Mouse (Mus musculus): ENCODE results near the gene Nppb. TPM values are rescaled to one million over a fixed set of nuclear protein-coding genes. Genes with fewer than 3 reads are reported as not detected.

The Nppb gene
- polyA plus RNA-seq, 1 experiment from 2014 or later: 171 TPM

DNA sequence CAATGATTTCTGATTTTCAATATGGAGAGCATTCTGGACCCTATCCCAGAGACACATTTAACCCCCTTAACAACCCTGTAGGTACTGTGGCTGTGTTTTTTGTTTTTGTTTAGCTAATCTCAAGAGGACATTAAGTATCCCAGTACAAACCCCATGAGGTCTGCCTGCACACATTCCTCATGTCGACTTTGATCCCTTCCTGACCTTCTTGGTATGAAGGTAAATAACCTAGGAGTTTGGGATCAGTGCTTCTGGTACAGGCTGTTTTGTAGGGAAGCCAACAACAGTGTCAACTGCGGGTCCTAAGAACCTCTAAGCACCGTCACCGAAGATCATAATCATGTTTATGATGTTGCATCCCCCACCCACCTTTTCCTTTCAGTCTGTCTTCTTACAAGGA, 7.9 kb upstream of the Nppb start:
- Histone ChIP-seq H3K9ac (no peak overlapping the region), H3K4me3 (no peak overlapping the region), H3K27ac (no peak overlapping the region), H3K36me3 (no peaks in the 10 kb centered on the region), H3K4me2 (no peak overlapping the region), H3K27me3 (0 out of 2 replicates have a peak, but pooled peaks cover 4% of the 10 kb centered on the region), H3K4me1 (replicated peaks) (peaks cover 6% of the 10 kb centered on the region), H3K9me3 (replicated peaks) (no peaks in the 10 kb centered on the region)
- ATAC-seq (replicated peaks; ENCODE audit: insufficient number of reproducible peaks, insufficient read depth, low FRiP score, low read depth): no peak
- 70% methylated on average over 4 of the region's 4 CpGs for WGBS

GRCm38 (mm10) chr4:147978391-147978790, 7.2 kb upstream of the Nppb start:
- Histone ChIP-seq H3K4me3 (no peak overlapping the region), H3K9ac (no peak overlapping the region), H3K27me3 (0 out of 2 replicates have a peak, but pooled peaks cover 4% of the 10 kb centered on the region), H3K4me1 (replicated peaks) (peaks cover 6% of the 10 kb centered on the region), H3K4me2 (no peak overlapping the region), H3K27ac (no peak overlapping the region), H3K9me3 (replicated peaks) (no peaks in the 10 kb centered on the region), H3K36me3 (no peaks in the 10 kb centered on the region)
- no peak for ATAC-seq (replicated peaks; ENCODE audit: insufficient number of reproducible peaks, insufficient read depth, low FRiP score, low read depth)
- 81% methylated on average over 6 of the region's 6 CpGs for WGBS

DNA sequence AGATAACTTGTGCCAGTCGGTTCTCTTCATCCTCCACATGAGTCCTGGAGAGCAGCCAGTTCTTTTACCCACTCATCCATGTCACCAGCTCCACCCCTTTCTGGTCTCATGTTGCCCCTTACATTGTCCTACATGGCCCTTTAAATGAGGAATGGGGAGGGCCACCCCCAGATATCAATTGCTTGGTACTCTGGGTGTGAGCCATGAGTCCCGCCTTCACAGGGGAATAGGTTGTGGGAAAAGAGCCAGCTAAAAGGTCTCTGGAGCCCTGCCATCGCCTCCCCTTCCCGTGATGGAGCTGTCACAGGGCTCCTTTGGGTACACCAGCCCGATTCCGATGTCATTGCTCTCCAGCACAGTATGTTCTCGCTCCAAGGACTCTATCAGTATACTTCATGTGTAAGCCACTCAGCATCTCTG, 6.1 kb upstream of the Nppb start:
- Histone ChIP-seq H3K4me2 (no peak overlapping the region), H3K36me3 (no peaks in the 10 kb centered on the region), H3K9me3 (replicated peaks) (no peaks in the 10 kb centered on the region), H3K4me3 (no peak overlapping the region), H3K27me3 (0 out of 2 replicates have a peak, but pooled peaks cover 4% of the 10 kb centered on the region), H3K4me1 (replicated peaks) (peaks cover 6% of the 10 kb centered on the region), H3K9ac (no peak overlapping the region), H3K27ac (peak overlapping the region; percentile 81)
- 41% methylated on average over 7 of the region's 7 CpGs for WGBS
- ATAC-seq (replicated peaks; ENCODE audit: insufficient number of reproducible peaks, insufficient read depth, low FRiP score, low read depth): peak; percentile 86

GRCm38 (mm10) chr4:147993571-147994095, 8.0 kb downstream of the Nppb start:
- no peaks in the 10 kb centered on the region for H3K9me3 ChIP-seq (replicated peaks)
- 63% methylated on average over 7 of the region's 7 CpGs for WGBS
- no peak for ATAC-seq (replicated peaks; ENCODE audit: insufficient number of reproducible peaks, insufficient read depth, low FRiP score, low read depth)

GRCm38 (mm10) chr4:147995311-147995710, 9.7 kb downstream of the Nppb start:
- H3K9ac ChIP-seq: no peak overlapping the region
- H3K4me2 ChIP-seq: no peak overlapping the region
- H3K4me1 ChIP-seq (replicated peaks): peaks cover 14% of the 10 kb centered on the region
- no peak overlapping the region for H3K27ac ChIP-seq
- H3K27me3 ChIP-seq: no peaks in the 10 kb centered on the region; the same call in 1 of the 2 replicates
- WGBS: 78% methylated on average over 3 of the region's 3 CpGs
- no peak for ATAC-seq (replicated peaks; ENCODE audit: insufficient number of reproducible peaks, insufficient read depth, low FRiP score, low read depth)
- H3K9me3 ChIP-seq (replicated peaks): no peaks in the 10 kb centered on the region
- H3K4me3 ChIP-seq: no peak overlapping the region
- no peaks in the 10 kb centered on the region for H3K36me3 ChIP-seq

More at GRCm38 (mm10) chr4:147993571-147994095, 8.0 kb downstream of the Nppb start:
- Histone ChIP-seq H3K27ac (no peak overlapping the region), H3K4me3 (no peak overlapping the region), H3K27me3 (no peaks in the 10 kb centered on the region; the same call in 1 of the 2 replicates), H3K4me2 (no peak overlapping the region), H3K36me3 (no peaks in the 10 kb centered on the region), H3K9ac (no peak overlapping the region), H3K4me1 (replicated peaks) (no peaks in the 10 kb centered on the region)

GRCm38 (mm10) chr4:148000202-148000772, 14.7 kb downstream of the Nppb start, which contains the start of gene Nppa:
Gene Nppa (plus strand): TSS chr4:148000722.
- Histone ChIP-seq H3K4me3 (peak within 1 kb of the TSS; percentile 23), H3K27me3 (no peaks in the 10 kb centered on the region; the same call in 1 of the 2 replicates), H3K4me2 (peak within 1 kb of the TSS; percentile 1; the same call in 1 of the 2 replicates), H3K9ac (no peak within 1 kb of the TSS), H3K4me1 (replicated peaks) (peaks cover 21% of the 10 kb centered on the region), H3K27ac (peak within 1 kb of the TSS; percentile 37), H3K9me3 (replicated peaks) (no peaks in the 10 kb centered on the region), H3K36me3 (peaks cover 2% of the 10 kb centered on the region; the same call in 1 of the 2 replicates)
- ATAC-seq (replicated peaks; ENCODE audit: insufficient number of reproducible peaks, insufficient read depth, low FRiP score, low read depth): peak; percentile 68
- 19% methylated on average over 12 of the region's 12 CpGs for WGBS

DNA sequence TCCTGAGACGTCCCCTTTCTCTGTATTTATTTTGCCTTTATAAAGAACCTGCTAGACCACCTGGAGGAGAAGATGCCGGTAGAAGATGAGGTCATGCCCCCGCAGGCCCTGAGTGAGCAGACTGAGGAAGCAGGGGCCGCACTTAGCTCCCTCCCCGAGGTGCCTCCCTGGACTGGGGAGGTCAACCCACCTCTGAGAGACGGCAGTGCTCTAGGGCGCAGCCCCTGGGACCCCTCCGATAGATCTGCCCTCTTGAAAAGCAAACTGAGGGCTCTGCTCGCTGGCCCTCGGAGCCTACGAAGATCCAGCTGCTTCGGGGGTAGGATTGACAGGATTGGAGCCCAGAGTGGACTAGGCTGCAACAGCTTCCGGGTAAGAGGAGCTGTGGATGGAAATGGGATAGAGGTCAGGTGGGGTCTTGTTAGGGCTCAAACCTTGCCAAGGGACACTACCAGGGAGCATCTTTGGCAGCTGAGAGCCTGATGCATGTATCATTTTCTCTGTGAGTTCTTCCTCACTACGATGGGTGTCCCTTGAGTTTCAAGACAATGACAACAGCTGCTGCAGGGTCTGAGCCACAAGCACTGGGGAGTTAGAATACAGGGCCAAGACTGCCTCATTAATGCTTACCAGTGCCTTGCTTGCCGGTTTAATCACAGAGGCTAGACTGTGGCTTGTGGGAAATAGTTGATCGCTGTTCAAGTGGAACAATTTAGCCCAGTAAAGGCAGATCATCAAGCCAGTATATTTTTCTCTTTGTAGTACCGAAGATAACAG, 15.6 kb downstream of the Nppb start:
- H3K4me2 ChIP-seq: no peak overlapping the region
- H3K9ac ChIP-seq: no peak overlapping the region
- peaks cover 11% of the 10 kb centered on the region for H3K36me3 ChIP-seq
- H3K27me3 ChIP-seq: no peaks in the 10 kb centered on the region; the same call in 1 of the 2 replicates
- H3K27ac ChIP-seq: peak overlapping the region; percentile 33; the same call in 1 of the 2 replicates
- H3K4me3 ChIP-seq: peak overlapping the region; percentile 23
- no peaks in the 10 kb centered on the region for H3K9me3 ChIP-seq (replicated peaks)
- 68% methylated on average over 17 of the region's 17 CpGs for WGBS
- H3K4me1 ChIP-seq (replicated peaks): peaks cover 21% of the 10 kb centered on the region
- ATAC-seq (replicated peaks; ENCODE audit: insufficient number of reproducible peaks, insufficient read depth, low FRiP score, low read depth): no peak

GRCm38 (mm10) chr4:148001866-148002265, 16.3 kb downstream of the Nppb start:
- H3K4me1 ChIP-seq (replicated peaks): peaks cover 21% of the 10 kb centered on the region
- H3K27ac ChIP-seq: no peak overlapping the region
- H3K9me3 ChIP-seq (replicated peaks): no peaks in the 10 kb centered on the region
- H3K4me2 ChIP-seq: no peak overlapping the region
- 32% methylated on average over 8 of the region's 8 CpGs for WGBS
- H3K36me3 ChIP-seq: peaks cover 18% of the 10 kb centered on the region
- no peaks in the 10 kb centered on the region; the same call in 1 of the 2 replicates for H3K27me3 ChIP-seq
- H3K9ac ChIP-seq: no peak overlapping the region
- H3K4me3 ChIP-seq: 0 out of 2 replicates have a peak overlapping the region, but pooled peaks have one; percentile 23
- no peak for ATAC-seq (replicated peaks; ENCODE audit: insufficient number of reproducible peaks, insufficient read depth, low FRiP score, low read depth)

GRCm38 (mm10) chr4:148004361-148004760, 18.8 kb downstream of the Nppb start:
- Histone ChIP-seq H3K27me3 (no peaks in the 10 kb centered on the region), H3K4me2 (no peak overlapping the region), H3K4me1 (replicated peaks) (peaks cover 16% of the 10 kb centered on the region), H3K4me3 (no peak overlapping the region), H3K9me3 (replicated peaks) (no peaks in the 10 kb centered on the region), H3K27ac (no peak overlapping the region), H3K36me3 (peaks cover 41% of the 10 kb centered on the region), H3K9ac (no peak overlapping the region)
- WGBS: 72% methylated on average over 7 of the region's 7 CpGs
- ATAC-seq (replicated peaks; ENCODE audit: insufficient number of reproducible peaks, insufficient read depth, low FRiP score, low read depth): no peak

DNA sequence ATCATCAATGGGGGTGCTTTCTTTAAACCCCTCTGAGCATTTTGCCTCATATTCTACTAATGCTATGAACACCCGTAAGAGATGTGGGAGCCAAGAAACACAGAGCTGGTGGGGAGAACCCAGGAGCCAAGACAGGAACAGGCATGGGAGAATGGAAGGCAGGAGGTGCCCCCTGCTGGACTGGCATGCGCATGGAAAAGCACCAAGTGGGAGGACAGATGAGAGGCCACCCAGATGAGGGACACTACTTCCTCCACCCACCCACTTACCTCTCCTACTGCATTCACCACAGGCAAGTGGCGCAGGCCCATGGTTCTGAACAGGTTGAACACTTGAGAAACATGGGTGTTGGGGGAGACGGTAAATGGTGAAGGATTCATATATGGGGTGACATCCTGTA, 22.8 kb downstream of the Nppb start:
- no peak overlapping the region for H3K27ac ChIP-seq
- H3K4me3 ChIP-seq: no peak overlapping the region

DNA sequence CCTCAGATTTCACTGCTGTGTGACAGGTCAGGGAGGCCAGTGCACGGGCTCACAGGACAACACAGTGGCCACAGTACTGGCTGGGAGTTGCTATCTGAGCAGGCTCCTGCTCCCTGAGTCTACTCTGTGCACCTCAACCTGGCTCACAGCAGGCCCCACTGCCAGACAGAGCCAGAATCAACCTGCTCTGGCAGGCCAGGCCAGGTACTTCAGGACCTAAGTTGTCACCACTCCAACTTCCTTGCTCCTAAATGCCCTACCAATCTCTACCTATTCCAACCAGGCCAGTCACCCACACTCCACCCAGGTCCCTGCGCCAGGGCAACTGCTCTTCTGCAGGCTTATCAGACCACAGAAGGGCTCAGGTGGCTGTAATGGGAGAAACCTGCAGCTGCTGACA, 24.1 kb downstream of the Nppb start:
- Histone ChIP-seq H3K36me3 (peaks cover 93% of the 10 kb centered on the region), H3K4me3 (no peak overlapping the region), H3K9me3 (replicated peaks) (no peaks in the 10 kb centered on the region), H3K27me3 (no peaks in the 10 kb centered on the region), H3K27ac (no peak overlapping the region), H3K9ac (no peak overlapping the region), H3K4me1 (replicated peaks) (no peaks in the 10 kb centered on the region), H3K4me2 (no peak overlapping the region)
- ATAC-seq (replicated peaks; ENCODE audit: insufficient number of reproducible peaks, insufficient read depth, low FRiP score, low read depth): no peak
- WGBS: 68% methylated on average over 2 of the region's 2 CpGs

More for the DNA sequence above, 22.8 kb downstream of the Nppb start:
- ATAC-seq (replicated peaks; ENCODE audit: insufficient number of reproducible peaks, insufficient read depth, low FRiP score, low read depth): no peak
- Histone ChIP-seq H3K27me3 (no peaks in the 10 kb centered on the region), H3K9me3 (replicated peaks) (no peaks in the 10 kb centered on the region), H3K4me2 (no peak overlapping the region), H3K9ac (no peak overlapping the region), H3K36me3 (peaks cover 81% of the 10 kb centered on the region), H3K4me1 (replicated peaks) (0 out of 2 replicates have a peak, but pooled peaks cover 3% of the 10 kb centered on the region)
- WGBS: 65% methylated on average over 4 of the region's 4 CpGs
